Mouse (Mus musculus) effector memory CD4-positive, alpha-beta T cell, adult 7 months (primary cell): Measurements from ENCODE around the gene Grhpr. TPM values are rescaled to one million over a fixed set of nuclear protein-coding genes. Genes with fewer than 3 reads are reported as not detected.

Experiments used
- polyA plus RNA-seq: library from polyadenylated mRNA; unstranded; fragments of 100-300 nt; shearing (Covaris generic); gene quantifications from one replicate; pipeline ENCODE4 v1.2.1, GENCODE M21; 2017

Grhpr gene
- polyA plus RNA-seq = 14.2 TPM

DNA sequence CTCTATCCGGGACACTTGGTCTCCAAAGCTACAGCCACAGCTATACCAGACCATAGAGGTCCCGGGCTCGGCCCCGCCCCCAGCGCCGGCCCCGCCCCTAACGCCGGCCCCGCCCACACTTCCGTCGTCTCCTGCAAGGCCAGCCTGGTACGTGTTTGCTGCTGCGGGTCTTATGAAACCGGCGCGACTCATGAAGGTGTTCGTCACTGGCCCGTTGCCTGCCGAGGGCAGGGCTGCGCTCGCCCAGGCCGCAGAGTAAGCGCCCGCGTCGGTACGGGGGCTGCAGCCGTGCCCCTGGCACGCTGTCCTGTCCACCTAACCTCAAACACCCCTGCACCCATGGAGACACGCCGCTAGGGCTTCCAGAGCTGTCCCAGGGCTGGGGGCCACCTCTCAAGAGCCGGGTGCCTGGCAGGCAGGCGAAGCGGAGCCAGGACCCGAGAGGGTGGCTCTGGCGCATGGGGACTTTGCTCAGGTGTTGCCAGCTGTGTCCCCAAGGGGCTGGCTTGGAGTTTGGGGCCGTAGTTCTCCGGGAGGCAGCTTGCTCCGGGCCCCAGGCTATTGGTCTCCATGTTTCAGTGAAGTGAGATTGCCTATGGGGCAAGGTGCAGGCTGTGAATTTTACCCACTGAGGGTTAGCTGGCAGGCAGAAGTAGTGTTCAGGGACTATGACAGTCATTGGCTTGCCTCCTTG, at the start of gene Grhpr:
Grhpr (plus strand) TSS at position 116 of the 694 bp plus-strand sequence.

DNA sequence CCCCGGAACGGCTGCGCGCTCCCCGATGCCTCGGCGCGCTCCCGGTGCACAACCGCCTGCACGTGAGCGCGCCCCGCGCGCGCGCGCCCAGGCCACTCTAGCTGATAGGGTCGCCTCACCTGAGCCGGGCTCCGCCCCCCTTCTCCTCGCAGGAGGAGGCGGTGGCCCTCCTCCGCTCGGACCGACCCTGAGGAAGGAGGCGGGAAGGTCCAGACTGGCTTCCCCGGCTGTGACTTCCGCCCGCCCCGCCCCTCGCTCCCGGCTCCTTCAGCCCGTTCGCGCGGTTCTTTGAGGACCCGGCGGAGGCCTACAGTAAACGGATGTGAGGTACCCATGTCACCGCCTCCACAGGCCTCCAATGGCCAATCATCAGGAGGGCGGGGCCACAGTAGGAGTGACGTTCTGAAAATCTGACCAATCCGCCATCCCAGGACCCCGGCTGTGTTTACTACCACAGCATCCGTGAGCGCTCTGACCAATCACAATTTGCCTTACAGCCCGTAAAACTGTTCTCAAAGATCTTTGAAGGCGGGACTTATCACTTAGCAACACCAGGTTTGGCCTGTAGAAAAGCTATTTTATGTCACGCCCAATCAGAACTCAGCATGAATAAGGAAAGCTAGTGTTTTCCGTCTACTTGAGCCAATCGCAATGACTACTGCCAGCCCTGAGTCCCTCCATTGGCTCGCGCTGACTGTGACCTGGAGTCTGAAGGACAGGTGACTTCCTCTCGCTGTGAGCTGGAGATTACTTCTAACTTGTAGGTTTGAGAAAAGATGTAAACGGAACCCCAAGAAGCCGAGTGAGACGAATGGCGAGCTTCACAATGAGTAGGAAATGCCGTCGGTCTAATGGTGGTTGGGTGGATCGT, 31.1 kb downstream of the Grhpr start, which contains the start of gene Zbtb5:
Zbtb5 (minus strand) TSS at position 308 of the 871 bp plus-strand sequence.

DNA sequence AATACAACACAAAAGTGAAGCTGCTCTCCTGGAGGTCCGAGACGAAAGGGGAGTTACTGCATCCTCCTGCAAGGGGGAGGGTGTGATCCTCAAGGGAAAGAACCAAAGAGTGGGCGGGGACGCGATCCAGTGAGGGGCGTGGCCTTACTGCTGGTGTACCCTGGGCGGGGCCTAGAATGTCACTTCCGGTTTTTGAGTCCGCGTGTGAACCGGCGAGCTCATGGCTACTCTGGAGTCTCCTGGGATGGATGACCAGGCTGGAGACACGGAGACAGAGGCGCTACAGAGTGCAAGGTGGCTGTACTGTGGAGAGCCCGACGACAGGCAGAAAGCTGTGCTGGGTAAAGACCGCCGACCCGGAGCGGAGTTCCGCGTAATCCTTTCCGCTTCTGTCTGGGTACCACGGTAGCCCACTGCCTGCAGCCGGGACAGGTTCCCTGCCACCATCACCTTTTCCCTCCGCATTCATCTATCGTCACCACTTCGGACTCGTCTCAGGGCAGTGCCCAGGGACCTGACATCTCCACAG, 37.3 kb downstream of the Grhpr start, which contains the start of gene Polr1e:
Polr1e (plus strand) TSS at position 132 of the 529 bp plus-strand sequence.

Other genes with a start within 250 kb of the Grhpr start
- 57.9 TPM for gene Zcchc7, start 225.5 kb upstream of the Grhpr start, polyA plus RNA-seq
- 6.4 TPM for gene Zbtb5, start 31.0 kb downstream of the Grhpr start, polyA plus RNA-seq
- gene Polr1e, start 37.2 kb downstream of the Grhpr start, polyA plus RNA-seq = 32.8 TPM
- 1.8 TPM for gene Fbxo10, start 103.2 kb downstream of the Grhpr start, polyA plus RNA-seq
- 73.6 TPM for gene Tomm5, start 126.7 kb downstream of the Grhpr start, polyA plus RNA-seq
- gene Frmpd1, start 203.5 kb downstream of the Grhpr start, polyA plus RNA-seq = 0.07 TPM